Mouse (Mus musculus) small intestine, adult 2 months (tissue): ENCODE data around the gene Tma16.

ENCODE experiments used
- CTCF ChIP-seq: fragments of 200-500 bp; IDR thresholded peaks from 2 replicates; pipeline ENCODE4 v1.5.1; 2012; ENCODE audit warnings: low read depth, mild to moderate bottlenecking, control low read depth, inconsistent platforms, low read length, moderate library complexity, mixed read lengths; ENCODE audit not compliant: insufficient replicate concordance, insufficient read length; ENCODE audit errors: extremely low read depth
- POLR2A ChIP-seq: fragments of 200-500 bp; IDR thresholded peaks from 2 replicates; pipeline ENCODE4 v1.6.1; 2012; ENCODE audit warnings: low read depth, mild to moderate bottlenecking, control low read depth, inconsistent platforms, low read length, moderate library complexity

DNA sequence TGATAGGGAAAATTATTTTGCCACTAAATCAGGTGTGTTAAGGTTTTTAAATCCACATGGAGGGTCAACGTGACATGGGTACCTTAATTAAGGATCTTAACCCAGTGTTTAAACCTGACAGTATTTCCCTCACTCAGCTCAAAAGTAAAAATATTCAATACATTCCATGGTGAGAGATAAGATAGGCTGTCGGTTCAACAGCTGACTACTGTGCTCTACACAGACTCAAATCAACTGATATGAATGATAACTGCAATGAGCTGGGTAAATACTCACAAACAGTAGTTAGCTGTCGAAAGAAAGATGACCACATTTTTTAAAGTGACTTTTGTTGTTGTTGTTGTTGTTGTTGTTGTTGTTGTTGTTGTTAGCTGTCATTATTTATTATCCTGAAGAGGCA, 16.5 kb downstream of the Tma16 start:
- TF ChIP-seq POLR2A (no peak), CTCF (no peak)
